Mouse (Mus musculus) c-Kit-positive CD71-positive TER-119-negative erythroid progenitor cells, embryonic 14.5 days (primary cell): ENCODE measurements around the gene Tex2.
"Not testable (repeated sequence)": the region's sequence is repeated elsewhere in the genome, so short reads cannot be mapped to it uniquely, and the experiment has no call there.

Source experiments
- DNase-seq: peaks from one replicate; pipeline ENCODE4 v3.0.0-alpha.2; 2013; ENCODE audit warnings: low read depth

The Tex2 gene

GRCm38 (mm10) chr11:106618768-106619167, 5.5 kb upstream of the Tex2 start:
- not testable (repeated sequence) for DNase-seq

- DNase-seq: no peak
These were observed 4.8 kb upstream of the Tex2 start for GRCm38 (mm10) chr11:106617821-106618580.

GRCm38 (mm10) chr11:106615561-106615960, 2.3 kb upstream of the Tex2 start:
- DNase-seq: no peak

- DNase-seq: no peak
These were observed 1.1 kb upstream of the Tex2 start for GRCm38 (mm10) chr11:106614339-106614645.

DNA sequence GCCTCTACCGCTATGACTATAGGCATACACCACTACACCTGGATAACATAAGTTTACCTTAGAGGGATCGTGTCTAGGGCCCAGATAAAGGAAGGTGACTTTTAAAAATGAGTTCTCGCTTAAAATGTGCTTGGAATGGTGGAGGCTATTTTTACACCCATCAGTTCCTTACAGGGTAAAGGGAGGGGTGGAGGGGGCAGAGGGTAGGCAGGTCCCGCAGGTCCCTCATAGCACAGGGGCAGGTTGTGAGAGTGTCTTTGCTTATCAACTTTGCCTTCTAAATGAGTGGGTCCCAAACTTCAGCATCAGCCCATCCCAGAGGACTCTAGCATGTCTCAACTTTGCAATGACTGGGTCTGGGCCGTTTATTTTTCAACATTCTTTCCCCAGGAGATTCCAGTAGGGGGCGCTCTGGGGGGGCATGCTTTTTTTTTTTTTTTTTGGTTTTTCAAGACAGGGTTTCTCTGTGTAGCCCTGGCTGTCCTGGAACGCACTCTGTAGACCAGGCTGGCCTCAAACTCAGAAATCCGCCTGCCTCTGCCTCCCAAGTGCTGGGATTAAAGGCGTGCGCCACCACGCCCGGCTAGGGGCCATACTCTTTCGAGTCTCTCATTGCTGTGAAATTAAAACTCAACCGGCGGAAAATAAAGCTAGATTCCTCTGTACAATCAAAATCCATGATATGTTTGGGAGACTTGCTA, 565 bp upstream of the Tex2 start:
- DNase-seq: no peak

- peak; percentile 52 for DNase-seq
These were observed 838 bp downstream of the Tex2 start for GRCm38 (mm10) chr11:106612209-106612960.

DNA sequence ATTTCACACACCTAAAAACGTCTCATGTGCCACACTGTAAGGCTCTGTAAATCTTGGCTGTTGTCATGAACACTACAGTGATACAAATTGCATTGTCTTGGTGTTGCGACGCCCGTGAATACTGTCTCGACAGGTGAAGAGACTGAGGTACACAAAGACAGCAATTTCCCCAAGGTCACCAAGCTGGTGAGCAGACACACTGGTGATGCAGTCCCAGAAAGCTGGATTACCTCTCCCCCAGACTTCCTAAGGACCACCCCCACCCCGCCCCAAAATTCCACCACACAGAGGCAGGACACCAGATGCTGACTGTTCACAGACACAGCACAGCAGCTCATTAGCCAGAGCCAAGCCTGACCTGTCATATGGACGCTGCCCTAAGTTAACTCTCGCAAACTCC, 3.5 kb downstream of the Tex2 start:
- DNase-seq: no peak

DNA sequence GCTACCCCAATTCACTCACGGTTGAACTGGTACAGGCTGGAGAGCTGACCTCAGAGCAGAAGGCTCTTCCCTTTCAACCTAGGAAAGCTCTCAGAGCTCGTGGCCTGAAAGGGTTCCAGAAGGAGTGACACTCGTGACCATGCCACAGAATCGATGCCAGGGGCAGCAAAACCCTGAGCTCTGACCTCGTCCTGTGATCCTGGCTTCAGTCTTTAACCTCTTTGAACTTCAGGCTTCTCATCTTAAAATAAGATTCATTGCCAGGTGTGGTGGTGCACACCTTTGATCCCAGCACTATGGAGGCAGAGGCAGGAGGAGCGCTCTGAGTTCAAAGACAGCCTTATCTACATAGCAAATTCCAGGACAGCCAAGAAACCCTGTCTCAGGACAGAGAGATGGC, 5.9 kb downstream of the Tex2 start:
- no peak for DNase-seq

- no peak for DNase-seq
These were observed 7.2 kb downstream of the Tex2 start for GRCm38 (mm10) chr11:106606042-106606441.

DNA sequence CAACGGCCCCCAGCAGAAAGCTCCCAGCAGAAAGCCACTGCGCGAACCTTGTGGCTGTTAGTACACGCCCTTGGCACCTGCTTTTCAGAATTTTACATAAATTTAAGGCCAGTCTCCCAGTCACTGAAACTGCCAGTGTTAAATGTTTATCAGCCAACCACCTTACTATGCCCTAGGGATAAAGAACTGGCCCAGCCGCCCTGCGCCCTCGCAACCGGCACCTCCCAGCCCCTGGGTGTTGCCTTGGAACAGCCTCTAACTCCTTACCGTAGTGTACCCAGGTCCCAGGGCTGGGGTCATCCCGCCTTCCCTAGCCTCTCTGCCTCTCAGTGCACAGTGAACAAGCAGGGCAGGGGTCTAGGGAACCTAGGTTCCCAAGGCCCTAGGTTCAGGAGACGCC, 10.0 kb downstream of the Tex2 start:
- no peak for DNase-seq

DNA sequence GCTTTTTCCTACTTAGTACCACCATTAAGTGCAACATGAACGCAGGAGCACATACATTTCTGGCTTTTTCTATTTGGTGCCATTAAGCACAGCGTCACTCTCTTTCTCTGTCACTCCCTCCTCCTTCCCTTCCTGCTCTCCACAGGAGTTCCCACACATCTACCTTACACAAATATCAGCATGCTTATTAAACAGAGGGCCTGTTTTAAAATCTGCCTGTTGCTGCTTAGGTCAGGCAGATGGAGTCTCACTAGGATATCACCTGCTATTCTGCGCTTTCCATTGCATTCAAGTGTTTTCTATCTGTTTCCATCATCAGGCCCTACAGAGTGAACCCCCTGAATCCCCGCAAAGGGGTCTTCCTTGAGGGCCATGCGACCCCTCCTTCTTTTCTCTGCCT, 13.1 kb downstream of the Tex2 start:
- no peak for DNase-seq

- DNase-seq: no peak
These were observed 13.9 kb downstream of the Tex2 start for GRCm38 (mm10) chr11:106599345-106599744.

GRCm38 (mm10) chr11:106598339-106598738, 14.9 kb downstream of the Tex2 start:
- DNase-seq: no peak

DNA sequence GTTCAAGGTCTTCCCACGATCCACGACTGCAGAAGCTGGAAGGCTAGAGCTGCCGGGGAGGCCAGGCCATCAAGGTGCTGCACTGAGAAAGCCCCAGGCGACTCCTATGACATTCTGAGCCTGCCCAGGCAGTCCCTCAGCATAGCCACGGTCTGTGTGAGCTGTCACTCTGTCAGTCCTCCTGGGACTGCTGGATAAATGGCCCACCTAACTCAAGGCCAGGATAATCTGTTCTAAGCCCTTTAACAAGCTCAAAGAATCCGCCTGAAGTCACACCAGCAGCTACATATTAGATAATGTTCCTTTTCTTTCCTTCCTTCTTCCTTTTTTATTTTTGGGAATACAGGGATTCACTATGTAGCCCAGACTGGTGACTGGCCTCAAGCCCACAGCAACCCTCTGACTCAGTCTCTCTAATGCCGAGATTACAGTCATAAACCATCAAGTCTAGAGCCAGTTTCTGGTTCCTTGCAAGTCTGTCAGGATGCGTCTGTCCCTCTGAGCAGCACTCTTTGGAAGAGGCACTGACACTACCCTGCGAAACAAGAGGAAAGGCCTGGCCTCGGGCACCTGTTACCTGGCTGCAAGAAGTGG, 15.4 kb downstream of the Tex2 start:
- no peak for DNase-seq

DNA sequence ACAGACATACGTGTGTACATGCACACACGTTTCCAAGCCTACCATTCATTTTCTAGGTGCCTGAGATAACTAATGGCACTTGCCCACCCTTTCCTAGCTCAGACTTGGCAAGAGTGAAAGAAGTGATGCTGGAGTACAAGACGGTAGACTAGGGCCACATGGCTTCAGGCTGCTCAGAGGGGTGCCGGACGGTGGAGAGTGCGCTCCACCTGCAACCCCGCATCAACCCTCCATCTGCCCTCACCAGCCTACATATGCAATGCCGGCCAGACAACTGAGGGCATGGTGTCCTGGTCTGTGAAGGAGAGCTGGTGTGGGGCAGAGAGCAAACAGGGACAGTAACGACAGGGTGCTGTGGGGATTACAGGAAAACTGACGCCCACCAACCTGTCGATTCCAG, 22.0 kb downstream of the Tex2 start:
- DNase-seq: no peak

- DNase-seq: no peak
These were observed 23.1 kb downstream of the Tex2 start for GRCm38 (mm10) chr11:106590143-106590542.

- no peak for DNase-seq
These were observed 24.4 kb downstream of the Tex2 start for GRCm38 (mm10) chr11:106588781-106589180.

GRCm38 (mm10) chr11:106587786-106588519, 25.3 kb downstream of the Tex2 start:
- DNase-seq: no peak

DNA sequence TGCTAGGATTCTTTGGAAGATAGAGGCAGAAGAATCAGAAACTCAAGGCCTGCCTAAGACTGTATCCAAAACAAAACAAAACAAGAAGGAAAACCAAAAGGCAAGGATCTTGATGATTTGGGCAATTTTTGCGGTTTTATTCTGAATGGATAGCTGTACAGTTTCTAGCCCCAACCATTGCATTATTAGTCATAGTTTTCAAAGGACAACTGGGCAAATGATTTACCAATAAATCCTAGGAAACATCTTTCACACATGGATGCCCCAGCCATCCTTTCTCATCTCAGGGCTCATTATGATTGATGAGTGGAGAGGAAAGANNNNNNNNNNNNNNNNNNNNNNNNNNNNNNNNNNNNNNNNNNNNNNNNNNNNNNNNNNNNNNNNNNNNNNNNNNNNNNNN, 29.4 kb downstream of the Tex2 start:
- no peak for DNase-seq

DNA sequence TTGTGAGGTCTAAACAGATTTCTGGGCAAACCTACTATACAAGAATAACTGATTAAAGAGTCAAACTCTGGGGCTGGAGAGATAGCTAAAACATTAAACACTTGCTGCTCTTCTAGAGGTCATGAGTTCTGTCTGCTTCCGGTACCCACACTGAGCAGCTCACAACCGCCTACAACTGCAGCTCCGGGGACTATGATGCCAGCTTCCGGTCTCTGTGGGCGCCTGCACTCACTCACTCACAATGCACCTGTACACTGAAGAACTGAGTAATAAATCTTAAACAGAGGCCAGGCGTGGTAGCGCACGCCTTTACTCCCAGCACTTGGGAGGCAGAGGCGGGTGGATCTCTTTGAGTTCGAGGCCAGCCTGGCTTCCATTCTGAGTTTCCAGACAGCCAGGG, 31.9 kb downstream of the Tex2 start:
- DNase-seq: no peak

- DNase-seq: no peak
These were observed 32.8 kb downstream of the Tex2 start for GRCm38 (mm10) chr11:106580468-106580867.

GRCm38 (mm10) chr11:106579957-106580356, 33.3 kb downstream of the Tex2 start:
- DNase-seq: no peak
